Mouse (Mus musculus) c-Kit-negative CD71-positive TER-119-positive erythroid progenitor cells, embryonic 14.5 days (primary cell): Measurements from ENCODE around the gene Hs1bp3.

Experiments
- DNase-seq: peaks from one replicate; pipeline ENCODE4 v3.0.0-alpha.2; 2013; ENCODE audit warnings: low read depth, low spot score

Gene Hs1bp3

DNA sequence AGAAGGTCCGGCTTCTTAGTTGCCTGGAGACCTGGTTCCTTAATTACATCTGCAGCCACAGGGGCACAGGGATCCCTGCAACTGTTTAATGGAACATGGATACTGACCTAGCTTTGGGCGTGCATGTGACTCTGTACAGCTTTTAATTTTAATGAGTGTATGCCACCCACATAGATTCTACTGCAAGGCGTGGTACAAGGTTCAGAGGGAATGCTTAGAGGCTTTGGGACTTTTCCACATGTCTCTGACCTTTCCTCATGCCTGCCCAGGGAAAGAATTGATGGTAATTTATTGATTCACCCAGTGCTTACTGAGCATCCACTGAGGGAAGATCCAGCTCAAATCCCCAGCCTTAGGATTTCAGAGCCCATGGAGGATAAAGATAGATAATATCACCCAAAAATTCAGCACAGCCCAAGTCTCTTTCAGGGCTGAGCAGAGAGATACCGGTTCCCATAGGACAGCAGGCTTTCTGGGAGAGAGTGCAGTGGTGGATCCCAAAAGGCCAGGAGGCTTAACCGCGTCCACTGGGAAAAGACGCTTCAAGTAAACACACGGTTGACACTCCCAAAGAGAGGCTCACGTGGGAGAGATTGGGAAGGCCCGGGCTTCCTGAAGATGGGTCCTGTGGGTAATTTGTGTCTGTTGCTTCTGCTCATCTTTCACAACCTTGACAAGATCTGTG, 23.5 kb downstream of the Hs1bp3 start:
- no peak for DNase-seq

DNA sequence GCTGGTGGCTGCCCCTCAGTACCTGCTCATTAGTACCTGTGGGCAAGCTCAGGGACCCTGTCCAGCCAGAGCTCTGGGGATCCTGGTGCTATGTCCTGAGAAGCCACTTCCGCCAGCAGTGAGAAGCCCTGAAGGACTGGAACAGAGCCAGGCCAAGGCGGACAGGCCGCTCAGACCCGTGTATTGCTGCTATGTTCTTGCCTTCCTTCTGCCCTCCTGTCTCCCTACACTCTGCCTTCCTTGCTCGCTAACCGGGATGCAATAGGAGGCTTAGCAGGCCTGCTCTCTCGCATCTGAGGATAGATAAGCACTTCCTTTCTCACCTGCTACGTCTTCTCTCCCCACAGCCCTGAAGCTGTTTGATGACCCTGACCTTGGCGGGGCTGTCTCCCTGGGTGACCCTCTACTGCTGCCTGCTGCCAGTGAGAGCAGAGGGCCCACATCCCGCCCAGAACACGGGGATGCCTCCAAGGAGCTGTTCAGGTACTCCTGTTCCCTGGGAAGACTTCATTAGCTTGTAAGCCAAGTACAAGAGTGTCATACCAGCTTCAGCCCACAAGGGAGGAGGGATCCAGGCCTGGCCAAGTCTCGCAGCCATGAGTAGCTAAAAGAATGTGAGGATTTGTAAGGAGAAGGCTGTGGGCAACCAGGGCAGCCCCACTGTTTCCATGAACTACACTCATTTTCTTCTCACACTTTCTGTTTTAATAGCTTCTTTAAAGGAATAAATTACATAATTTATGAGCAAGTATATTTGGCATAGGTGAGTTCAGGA, 24.2 kb downstream of the Hs1bp3 start:
- no peak for DNase-seq

DNA sequence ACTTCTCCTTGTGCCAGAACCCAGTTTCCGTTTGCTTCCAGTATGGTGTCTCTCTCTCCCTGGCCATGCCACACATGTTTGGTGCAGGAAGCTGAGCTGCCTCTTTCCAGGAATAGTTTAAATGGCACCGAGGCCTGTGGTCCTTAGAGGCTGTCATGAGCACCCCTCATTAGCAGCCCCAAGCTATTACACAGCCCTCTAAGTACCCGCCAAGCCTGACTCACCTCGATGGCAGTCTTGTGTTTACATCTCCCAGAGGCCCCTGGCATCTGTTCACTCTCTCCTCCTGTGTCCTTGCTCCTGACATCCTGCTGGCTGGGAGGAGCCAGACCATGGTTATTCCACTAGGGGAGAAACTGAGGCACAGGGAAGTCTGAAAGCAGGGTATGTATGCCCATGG, 25.3 kb downstream of the Hs1bp3 start:
- no peak for DNase-seq

DNA sequence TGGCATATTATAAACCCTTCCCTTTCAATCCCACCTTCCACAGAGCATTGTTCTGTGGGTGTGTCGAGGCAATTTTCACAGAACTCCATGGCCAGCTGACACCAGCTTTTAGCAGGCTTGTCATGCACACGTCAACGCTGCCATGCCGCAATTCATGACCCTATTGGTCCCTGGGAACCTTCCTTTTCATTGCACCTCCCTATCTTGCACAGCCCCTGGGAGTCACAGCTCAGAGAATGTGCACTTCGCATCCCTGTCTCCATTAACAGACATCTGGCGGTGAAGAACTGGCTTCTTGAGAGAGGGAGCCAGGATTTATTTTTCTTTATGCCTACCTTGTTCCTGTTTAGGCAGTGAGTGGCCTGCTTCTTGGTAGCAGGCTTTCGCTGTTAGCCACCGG, 25.7 kb downstream of the Hs1bp3 start:
- DNase-seq = no peak

DNA sequence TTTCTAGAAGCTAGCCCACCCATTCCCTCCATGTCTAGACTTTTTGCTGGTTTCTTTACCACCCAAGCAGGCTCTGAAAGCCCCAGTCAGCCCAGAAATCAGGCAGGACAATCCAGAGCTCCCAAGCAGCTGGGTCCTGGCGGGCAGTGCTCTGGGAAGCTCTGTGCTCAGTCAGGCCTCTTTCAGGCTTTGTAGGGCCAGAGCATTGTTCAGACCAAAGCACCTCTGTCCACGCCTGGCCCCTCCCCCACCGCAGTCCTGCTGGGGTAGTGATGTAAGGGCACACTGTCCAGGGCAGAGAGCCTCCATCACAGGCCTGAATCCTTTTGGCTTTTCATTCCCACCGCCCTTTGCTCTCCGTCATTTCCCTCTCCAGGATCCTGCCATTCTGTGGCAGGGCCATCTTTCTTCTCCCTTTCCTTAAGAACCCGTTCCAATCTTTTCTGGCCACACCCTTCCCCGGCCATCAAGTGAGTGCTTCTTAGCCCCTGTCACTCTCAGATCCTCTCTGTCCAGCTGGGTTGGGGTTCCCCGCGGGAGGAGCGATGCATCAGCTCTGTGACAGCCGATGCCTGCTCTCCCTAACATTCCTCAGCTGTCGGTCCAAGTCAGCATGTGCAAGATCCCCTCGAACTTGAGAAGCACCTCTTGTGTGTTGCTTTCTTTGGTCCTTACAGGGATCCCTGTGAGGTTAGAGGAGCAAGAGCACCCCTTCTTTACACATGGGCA, 26.5 kb downstream of the Hs1bp3 start:
- no peak for DNase-seq

DNA sequence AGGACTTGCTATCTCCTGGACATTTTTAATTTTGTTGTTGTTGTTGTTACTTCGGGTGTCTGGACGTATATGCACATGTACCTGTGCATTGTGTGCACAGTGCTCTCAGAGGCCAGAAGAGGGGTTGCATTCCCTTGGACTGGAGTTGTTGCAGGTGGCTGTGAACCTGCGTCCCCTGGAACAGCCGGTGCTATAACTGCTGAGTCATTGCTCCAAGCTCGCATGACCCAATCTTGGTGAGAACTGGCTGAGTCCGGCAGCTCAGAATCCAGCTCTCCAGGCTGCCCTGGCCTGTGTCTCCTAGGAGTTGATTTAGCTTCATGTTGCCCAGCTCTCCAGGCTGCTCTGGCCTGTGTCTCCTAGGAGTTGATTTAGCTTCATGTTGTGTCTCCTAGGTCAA, 27.8 kb downstream of the Hs1bp3 start:
- DNase-seq = no peak

DNA sequence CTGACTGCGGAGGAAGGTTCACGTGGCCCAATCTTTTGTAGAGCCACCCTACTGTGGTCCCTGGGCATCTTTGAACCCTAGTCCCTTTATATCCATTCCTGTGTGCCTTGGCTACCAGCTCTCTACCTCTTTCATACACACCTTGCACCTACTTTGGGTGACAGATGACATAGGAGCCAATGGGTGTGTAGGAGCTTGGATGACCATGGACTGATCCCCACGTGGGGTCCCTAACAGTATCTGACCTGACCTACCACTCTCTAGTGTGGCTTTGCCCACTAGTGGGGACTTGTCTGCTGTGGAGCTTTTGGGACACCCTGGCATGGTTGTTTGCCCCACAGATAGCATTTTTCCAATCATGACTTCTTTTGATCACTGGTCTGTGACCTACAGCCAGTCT, 30.1 kb downstream of the Hs1bp3 start:
- DNase-seq = no peak

DNA sequence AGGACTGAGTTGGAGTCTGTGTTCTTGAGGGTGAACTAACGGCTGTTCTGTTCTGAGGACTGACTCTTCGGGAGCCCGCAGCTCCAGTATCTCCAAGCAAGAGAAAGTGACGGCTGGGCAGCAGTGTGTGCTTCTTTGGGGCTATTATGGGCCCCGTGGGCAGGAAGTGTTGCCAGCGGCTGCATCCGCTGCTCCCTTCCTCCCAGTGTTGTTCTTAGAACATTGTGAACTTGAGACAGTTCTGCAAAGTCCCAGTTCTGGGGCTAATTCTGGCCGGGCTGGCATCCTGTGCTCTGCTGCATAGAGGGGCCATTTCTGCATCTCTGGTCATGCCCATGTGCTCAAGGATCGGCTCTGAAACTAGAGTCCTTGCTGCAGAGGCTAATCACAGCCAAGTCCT, 31.7 kb downstream of the Hs1bp3 start:
- DNase-seq = no peak

DNA sequence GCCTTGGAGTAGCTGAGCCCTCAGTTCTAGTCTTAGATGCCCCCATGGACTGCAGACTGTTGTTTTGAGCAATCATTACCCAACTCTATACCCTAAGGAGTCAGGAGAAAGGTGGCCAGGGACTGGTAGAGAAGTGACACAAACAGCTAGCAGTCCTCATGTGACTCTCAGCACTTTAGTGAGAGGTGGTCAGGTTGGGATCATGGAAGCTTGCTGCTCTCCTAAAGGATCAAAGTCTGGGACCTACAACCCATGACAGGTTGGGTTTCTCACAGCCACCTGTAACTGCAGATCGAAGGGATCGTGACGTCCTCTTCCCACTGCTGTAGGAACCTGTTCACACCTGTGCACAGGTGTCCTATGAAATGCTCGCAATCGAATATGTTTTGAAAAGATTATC, 32.3 kb downstream of the Hs1bp3 start:
- DNase-seq = no peak

DNA sequence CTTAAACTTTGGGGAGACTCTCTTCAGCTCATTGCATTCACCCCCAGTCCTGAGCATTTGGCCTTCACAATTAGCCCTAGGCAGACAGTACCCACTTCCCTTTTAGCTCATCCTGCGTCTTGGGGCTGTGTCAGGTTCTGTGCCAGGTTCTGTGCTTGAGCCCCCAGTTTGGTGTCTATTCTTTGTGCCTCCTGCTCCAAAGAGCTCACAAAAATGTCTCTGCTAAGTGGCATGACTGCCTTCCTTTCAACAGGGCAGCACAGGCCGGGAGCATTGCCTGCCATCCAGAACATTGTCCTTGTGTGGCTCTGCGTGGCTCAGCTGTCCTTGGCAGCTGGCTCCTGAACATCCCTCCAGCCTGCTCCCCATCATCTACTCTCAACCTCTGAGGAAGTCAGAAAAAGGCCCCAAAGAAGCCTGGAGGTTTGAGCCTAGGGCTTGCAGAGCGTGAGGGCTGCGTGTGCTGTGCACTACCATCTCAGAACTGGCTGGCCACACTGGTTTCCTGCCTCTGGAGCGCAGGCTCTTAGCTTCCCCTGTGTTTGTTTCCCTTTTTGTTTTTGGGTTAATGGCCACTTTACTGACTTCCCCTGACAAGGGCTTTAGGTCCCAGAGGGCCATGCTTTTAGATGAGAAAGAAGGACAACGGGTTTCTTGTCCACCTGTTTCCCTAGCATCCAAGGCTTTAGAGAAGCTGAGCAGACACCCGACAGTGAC, 34.7 kb downstream of the Hs1bp3 start:
- no peak for DNase-seq

DNA sequence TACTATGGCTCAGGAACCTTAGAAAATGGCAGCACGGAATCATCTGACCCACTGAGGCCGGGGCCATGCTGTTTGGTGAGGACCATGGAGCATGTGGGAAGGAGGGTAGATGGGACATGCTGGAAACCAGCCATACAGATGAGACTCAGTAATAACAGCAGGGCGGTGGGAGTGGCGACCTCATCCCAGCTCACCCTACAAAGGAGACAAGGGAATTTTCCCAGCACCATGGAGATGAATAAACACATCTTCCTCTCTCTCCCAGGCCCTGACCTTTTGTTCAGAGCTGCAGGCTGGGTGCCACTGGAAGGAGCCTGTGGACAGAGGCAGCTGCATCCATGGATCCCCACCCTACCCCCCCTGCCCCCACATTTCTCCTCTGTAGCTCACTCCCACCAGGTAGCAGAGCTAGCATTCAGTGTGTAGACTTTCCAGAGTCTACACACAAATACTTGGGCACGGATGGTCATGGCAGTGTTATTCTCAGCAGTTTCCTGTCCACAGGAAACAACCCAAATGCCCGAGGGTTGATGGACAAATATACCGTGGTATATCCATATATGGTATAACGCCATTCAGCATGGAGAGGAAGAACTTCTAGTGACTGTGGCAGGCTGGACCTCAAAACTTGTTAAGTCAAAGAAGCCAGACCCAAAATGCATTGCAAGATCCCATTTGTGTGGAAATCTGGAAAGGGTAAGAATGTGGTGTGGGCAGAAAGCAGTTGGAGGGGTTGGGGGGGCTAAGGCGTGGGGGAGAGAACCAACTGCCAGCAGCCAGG, 35.7 kb downstream of the Hs1bp3 start:
- no peak for DNase-seq

DNA sequence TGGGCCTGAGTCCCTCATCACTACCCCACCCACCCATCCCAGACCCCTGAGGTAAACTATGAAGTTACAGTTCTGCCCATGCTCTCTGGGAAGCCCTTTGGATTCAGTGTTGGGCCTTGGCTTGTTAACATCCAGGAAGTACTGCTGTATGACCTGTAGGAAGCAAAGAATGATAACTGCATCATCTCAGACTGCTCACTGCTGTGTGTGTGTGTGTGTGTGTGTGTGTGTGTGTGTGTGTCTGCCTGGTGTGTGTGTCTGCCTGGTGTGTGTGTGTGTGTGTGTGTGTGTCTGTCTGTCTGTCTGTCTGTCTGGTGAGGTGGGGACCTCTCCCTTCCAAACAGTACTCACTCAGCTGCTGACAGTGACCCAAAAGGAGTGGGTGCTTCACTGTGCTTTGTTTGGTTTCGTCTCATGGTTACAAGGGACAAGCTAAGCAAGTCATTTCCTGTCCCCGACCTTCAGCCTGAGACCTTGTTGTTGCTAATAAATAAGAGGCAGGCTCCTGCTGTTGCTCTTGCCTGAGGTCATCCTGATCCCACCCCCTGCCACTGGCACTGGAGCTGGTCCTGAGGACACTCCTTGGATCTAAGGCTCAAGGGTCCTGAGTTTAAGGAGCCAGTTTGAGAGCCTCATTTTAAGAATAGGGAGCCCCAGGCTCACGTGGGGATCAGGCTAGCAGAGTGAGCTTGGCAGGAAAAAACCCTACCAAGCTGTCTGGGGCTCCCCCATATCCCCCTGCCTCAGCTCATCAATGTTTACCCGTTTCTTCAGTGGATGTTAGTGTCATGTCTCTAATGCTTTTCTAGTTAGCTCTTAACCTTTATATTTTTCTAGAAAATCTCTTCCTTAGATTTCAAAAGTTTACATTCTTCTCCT, 38.0 kb downstream of the Hs1bp3 start:
- no peak for DNase-seq

DNA sequence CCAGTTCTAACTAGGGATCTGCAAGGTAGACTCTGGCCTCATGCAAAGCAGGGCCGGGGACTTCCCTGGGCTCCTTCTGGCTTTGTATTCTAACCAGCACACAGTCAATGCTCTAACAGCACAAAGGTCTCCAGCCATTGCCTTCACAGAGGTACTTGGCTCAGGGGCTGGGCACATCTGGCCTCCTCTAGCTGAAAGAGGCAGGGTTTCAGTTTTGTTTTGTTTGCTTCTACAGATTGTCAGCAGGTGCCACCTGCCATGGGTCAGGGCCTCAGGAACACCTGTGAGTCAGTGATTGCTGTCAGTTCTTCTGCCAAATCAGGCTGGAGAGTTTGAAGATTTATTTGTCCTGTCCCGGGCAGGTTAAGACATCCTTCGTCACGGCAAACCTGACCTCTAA, 39.8 kb downstream of the Hs1bp3 start:
- no peak for DNase-seq

DNA sequence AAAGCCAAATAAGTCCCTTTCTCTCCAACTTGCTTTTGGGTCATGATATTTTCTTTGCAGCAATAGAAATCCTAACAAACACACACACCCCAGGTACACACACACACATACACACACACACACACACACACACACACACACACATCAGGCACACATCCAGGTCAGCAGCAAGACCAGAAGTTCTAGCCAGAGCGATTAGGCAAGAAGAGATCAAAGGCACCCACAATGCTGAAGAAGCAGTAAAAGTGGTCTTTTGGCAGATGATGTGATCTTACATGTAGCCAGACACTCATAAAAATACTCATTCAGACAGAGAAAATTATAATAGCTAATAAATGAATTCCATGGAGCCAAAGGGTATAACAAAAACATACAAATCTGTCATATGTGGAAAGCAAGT, 41.0 kb downstream of the Hs1bp3 start:
- DNase-seq = no peak

DNA sequence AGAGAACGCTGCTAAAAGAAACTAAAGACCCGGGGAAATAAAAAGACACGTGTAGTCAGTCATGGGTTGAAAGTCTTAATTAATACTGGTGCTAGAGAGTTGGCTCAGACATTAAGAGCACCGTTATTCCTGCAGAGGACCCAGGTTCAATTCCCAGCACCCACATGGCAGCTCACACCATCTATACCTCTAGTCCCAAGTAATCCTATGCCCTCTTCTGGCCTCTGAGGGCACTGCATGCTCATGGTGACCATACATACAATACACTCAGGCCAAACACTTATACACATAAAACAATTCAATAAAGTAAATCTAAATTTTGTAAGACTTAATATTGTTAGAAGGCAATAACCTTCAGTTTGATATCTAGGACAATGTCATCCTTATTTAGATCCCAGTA, 41.8 kb downstream of the Hs1bp3 start:
- no peak for DNase-seq

DNA sequence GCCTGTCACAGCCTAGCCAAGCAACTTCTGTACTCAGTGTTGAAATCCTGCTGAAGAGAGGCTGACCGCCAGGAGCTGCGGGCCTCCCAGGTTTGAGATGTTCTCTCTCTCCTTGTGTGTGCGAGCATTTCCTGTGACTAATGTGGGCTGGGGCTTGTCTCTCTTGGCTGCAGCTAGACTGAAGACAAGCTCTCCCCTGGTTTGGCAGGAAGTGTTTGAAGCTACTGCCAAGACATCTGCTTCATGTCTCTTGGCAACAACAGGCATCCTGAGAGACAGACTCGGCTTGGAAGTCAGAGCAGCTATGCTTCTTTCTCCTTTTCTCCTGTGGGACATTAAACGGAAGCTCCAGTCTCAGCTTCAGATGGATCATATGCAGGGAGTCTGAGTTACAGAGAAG, 44.2 kb downstream of the Hs1bp3 start:
- DNase-seq = no peak

DNA sequence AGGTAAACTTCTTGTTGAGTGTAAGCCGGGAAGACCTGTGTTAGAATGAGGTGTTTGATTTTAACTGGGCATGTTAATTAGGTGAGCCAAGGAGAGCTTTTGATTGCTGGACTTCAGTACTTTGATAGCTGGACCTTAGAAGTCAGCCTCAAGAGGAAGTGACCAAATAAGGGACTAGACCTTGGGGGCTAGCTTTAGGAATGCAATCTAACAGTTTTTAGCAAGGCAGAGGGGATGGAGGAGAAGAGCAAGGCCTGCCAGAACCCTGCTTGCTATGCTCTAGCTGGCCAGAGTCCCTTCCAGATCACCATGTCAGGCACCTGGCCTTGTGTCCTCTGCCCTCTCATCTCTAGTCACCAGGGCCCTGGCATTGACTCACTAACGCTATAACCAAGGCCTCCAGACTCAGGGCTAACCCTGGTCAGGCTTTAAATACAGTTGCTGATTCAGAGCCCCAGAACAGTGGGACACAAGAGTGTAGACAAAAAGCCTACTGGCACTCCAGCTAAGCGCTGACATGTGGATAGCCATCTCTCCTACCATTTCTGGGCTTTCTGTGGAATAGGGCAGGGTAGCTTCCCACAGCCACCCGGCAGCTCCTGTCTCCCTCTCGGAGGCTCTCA, 45.2 kb downstream of the Hs1bp3 start:
- DNase-seq = no peak

DNA sequence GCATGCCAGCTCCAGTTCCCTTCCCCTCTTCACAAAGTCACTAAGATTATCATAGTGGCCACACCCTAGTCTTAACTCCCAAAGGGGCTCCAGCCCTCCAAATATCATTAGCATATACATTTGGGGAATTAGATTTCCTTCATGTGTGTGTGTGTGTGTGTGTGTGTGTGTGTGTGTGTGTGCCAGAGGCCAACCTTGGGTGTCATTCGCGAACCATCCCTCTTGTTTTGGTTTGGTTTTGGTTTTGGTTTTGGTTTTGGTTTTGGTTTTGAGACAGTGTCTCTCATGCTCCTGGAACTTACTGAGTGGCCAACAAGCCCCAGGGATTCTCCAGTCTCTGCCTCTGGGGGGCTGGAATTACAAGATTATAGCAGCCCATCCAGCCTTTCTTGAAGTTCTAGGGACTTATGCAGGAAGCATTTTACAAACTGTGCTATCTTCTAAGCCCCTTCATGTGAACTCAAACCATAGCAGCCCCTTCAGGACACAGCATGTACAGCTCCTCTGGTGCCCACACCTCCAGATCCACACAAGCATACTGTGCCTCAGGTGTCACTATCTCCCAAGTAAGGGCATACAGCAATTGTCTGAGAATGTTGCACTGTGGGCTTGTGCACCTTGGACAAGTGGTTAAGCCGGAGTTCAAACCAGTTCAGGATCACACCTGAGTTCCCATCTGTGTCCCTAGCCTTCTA, 46.3 kb downstream of the Hs1bp3 start:
- no peak for DNase-seq

DNA sequence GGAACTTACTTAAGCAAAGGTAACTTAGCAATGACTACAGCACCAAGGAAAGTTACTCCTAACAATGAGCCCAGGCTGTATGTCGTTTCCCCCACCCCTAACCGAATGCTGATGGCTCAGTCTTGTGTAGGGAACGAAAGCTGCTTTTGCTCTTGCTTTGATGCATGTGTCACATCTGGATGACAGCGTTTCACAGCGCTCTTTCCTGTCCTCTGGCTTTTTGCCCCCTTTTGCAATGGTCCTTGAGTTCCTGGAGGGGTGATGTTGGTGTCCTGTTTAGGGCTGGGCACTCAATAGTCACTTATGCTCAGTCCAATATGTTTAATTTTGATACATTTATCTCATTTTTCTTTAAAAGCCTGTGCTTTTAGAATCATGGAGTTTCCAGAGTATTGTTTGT, 48.6 kb downstream of the Hs1bp3 start:
- DNase-seq = no peak
